Mouse (Mus musculus) bone marrow, adult 2 months (tissue): ENCODE data around the gene Arid3c.
A peak's percentile ranks its signal among the peaks of the same experiment; 100 is the strongest.

Source experiments
- CTCF ChIP-seq: fragments of 200-500 bp; IDR thresholded peaks from 2 replicates; pipeline ENCODE4 v1.5.1; 2011; ENCODE audit warnings: low read length, control low read depth; ENCODE audit not compliant: control insufficient read depth, insufficient read depth
- POLR2A ChIP-seq: fragments of 200-500 bp; IDR thresholded peaks from 2 replicates; pipeline ENCODE4 v1.6.1; 2011; ENCODE audit warnings: low read depth, mild to moderate bottlenecking, control low read depth, low read length, borderline replicate concordance; ENCODE audit not compliant: control insufficient read depth

- TF ChIP-seq POLR2A (peak; percentile 85; the same call in 1 of the 2 replicates), CTCF (no peak)
Measured at GRCm38 (mm10) chr4:41741158-41741560, 10.2 kb upstream of the Arid3c start.
